Mouse (Mus musculus) heart, adult 9 months (tissue): ENCODE data around the gene Prkar1b.
A peak's percentile ranks its signal among the peaks of the same experiment; 100 is the strongest.

Experiments used
- DNase-seq, 2 experiments: peaks; one replicate each; pipeline ENCODE4 v3.0.0; 2022; ENCODE audit warnings: low spot score in 2 of 2

Gene Prkar1b

GRCm38 (mm10) chr5:138979840-138980239 is 170.0 kb downstream of the Prkar1b start:
- no peak for DNase-seq

GRCm38 (mm10) chr5:138977759-138978158 is 172.0 kb downstream of the Prkar1b start:
- no peak for DNase-seq

GRCm38 (mm10) chr5:138974911-138975485 is 174.8 kb downstream of the Prkar1b start:
- DNase-seq = no peak

GRCm38 (mm10) chr5:138973480-138973879 is 176.3 kb downstream of the Prkar1b start:
- DNase-seq = no peak

GRCm38 (mm10) chr5:138971405-138971804 is 178.4 kb downstream of the Prkar1b start:
- DNase-seq = no peak

GRCm38 (mm10) chr5:138970056-138970490 is 179.7 kb downstream of the Prkar1b start:
- DNase-seq = peak; percentile 46 to 57
